Mouse (Mus musculus) erythroblast, embryonic 14.5 days (primary cell): ENCODE measurements around the gene Styxl1.

Experiments
- GATA1 ChIP-seq: IDR thresholded peaks from 2 replicates; pipeline ENCODE4 v1.6.1; 2012; ENCODE audit warnings: low read length, inconsistent platforms, mixed read lengths
- TAL1 ChIP-seq: IDR thresholded peaks from 3 replicates; pipeline ENCODE4 v1.6.1; 2012; ENCODE audit warnings: low read length, inconsistent platforms, mixed read lengths

GRCm38 (mm10) chr5:135736544-135736943 is 41.6 kb downstream of the Styxl1 start:
- TF ChIP-seq TAL1 (no peak), GATA1 (no peak)
